Mouse (Mus musculus): Measurements from ENCODE around the gene Dhh.

The Dhh gene

DNA sequence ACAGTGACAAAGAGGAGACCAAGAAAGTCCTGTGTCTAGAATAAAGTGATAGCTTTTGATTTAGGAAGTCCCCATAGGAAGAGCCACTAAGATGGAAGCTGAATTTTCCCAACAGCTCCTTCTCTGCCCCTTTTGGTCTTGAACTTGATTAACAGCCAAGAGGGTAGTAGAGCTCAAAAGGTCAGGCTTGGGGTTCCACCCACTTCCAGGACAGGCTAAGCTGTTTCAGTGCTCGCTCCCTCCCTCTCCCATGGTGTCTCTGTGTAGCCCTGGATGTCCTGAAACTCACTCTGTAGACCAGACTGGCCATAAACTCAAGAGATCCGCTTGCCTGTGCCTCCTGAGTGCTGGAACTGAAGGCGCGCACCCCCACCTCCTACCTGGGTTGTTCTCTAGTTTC is 17.7 kb upstream of the Dhh start:
- no peak for DNase-seq (ENCODE audit: low spot score)

DNA sequence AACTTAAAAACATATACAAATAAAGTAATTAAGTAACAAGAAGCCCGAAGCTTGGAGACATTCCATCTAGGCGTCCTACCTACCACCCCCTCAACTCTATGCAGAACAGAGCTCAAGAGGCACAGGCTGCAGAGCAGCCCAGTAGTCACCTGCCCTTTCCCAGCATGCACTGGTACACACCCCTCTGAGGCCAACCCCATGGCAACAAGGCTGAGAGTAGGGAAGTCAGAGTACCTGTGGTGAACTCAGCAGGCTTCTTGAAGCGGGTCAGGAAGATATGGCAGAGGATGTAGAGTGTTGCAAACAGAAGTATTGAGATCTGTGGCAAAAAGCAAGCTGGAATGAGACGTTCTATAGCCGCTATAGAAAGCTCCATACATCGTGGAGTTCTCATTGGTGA is 16.6 kb upstream of the Dhh start:
- no peak for DNase-seq (ENCODE audit: low spot score)

DNA sequence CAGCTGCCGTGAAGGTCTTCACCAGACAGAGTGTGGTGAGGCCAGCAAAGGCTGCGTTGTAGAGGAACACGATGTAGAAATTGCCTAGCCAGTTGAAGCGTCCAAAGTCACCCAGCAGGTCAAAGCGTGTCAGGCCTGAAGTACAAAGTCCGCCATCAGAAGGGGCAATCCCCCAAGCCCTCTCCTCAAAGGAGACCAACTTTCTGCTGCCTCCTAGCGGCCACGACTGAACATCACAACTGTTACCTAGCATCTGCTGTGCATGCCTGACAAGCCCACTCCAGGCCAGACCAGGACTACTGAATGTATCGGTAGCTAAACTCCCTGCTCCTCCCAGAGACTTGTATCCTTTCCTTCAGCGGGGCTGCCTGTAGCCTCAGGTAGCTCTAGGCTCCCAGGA is 6.4 kb upstream of the Dhh start:
- no peak for DNase-seq (ENCODE audit: low spot score)

DNA sequence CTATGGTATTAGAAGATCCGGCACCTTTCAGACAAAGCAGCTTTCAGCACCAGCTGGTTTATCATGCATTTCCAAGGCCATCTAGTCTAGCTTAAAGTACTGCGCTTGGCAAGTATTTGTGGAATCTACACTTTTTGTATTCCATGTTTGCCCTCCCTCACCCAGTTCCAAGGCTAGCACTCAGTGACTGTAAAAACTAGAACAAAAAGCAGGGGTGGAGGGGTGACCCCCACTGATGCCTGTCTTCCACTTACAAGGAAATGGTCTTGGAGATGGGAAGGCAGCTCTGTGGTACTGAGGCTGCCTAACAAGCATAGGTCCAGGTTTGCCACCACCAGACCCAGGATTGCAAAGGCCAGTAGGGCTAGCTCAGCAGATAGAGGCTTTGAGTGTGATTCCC is 4.3 kb upstream of the Dhh start:
- DNase-seq (ENCODE audit: low spot score) = no peak

DNA sequence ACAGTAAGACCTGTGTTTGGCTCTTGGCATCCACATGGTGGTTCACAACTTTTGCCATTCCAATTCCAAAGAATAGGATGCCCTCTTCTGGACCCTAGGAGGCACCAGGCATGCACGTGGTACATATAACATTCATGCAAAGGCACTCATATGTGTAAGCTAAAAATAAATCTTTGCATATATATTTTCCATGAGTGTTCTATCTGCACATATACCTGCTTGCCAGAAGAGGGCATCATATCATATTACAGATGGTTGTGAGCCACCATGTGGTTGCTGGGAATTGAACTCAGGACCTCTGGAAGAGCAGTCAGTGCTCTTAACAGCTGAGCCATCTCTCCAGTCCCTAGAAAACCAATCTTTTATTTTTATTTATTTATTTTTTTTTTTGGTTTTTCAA is 3.2 kb upstream of the Dhh start:
- DNase-seq (ENCODE audit: low spot score) = no peak

DNA sequence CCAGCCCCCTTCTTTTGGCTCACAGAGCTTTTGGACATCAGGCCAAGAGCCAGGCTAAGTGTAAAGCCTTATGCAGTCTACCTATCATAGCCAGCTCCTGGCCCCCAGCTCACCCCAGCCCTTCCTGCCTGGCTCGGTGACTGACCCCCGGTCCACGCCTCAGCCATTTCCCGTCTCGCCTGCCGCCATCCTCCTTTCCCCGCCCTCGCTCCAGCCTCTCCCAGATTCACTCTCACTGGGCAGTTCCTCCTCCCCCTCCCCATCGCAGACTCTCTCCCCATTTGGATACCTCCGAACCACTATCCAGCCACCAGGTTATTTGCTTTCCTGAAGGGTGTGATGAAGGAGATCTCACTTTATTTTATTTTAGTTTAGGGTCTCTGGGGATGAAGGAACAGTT is 845 bp downstream of the Dhh start:
- no peak for DNase-seq (ENCODE audit: low spot score)

DNA sequence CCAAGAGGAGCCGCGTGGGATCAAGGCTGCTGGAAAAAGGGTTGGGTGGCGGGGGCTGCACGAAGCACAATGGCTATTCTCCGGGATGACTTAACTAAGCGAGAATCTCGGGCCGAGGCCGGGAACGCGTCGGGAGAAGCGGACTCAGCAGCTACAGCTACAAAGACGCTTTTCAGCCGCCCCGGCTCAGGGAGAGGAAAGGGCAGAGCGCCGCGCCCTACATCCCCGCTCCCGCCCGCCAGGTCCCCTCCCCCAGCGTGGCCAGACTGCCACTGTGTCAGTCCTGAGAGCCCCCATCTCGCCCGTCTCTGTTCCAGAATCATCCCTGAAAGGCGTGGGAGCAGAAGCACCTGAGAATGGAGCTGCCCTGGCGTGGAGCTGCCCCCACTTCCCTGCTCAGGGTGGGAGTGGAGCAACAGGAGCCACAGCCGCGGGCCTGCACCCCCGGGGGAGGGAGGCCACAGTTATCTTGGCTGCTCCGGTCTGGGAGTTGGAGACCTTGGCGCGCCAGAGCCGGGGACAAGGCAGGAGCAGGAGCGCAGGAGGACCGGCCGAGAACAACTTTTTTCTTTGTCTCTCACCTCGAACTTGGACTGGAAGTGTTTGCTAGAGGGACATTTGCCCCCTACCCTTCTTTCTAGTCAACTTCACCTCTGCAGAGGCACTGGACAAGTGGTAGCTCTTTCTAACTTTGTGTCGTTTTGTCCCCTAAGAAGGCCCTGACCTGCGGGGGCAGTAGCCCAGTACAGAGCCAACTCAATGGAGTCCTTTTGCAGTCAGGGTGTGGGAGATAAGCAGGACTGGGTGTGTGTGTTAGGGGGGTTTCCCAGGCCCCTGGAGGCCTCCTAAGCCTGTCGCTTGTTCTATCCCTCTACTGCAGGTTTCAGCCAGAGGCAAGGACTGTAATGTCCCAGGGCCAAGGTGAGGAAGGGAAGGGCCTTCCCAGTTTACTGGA is 2.4 kb downstream of the Dhh start:
- DNase-seq (ENCODE audit: low spot score) = no peak

DNA sequence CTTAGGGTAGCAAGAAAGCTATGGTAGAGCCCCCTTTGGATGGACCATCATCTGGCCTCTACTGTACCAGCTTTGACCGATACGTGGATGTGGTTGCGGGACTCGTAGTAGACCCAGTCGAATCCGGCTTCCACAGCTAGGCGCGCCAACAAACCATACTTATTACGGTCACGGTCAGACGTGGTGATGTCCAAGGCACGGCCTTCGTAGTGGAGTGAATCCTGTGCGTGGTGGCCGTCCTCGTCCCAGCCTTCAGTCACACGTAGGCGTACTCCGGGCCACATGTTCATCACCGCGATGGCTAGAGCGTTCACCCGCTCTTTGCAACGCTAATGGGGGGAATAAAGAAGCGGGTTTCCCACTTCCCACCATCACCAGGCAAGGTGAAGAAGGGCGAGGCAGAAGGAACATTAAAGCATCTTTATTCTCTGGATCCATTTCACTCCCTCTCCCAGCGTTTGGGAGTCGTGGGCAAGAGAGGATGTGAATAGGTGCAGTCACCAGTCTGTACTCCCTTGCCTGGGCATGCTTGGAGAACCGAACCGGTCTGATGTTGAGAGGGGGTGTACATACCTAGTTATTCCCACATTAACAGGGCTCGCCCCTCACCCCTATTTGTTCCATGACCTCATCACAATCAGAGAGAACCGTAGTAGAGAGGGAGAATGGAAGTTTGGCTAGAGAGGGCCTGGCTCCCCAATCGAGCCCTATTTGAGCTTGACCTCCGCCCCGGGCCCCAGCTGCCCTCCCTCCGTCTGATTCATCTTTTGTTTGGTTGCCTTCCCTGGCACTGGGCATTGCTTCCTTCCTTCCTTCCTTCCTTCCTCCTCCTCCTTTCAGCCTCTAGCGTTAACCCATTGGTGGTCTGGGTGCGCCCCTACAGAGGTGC is 3.4 kb downstream of the Dhh start:
- DNase-seq (ENCODE audit: low spot score) = no peak

DNA sequence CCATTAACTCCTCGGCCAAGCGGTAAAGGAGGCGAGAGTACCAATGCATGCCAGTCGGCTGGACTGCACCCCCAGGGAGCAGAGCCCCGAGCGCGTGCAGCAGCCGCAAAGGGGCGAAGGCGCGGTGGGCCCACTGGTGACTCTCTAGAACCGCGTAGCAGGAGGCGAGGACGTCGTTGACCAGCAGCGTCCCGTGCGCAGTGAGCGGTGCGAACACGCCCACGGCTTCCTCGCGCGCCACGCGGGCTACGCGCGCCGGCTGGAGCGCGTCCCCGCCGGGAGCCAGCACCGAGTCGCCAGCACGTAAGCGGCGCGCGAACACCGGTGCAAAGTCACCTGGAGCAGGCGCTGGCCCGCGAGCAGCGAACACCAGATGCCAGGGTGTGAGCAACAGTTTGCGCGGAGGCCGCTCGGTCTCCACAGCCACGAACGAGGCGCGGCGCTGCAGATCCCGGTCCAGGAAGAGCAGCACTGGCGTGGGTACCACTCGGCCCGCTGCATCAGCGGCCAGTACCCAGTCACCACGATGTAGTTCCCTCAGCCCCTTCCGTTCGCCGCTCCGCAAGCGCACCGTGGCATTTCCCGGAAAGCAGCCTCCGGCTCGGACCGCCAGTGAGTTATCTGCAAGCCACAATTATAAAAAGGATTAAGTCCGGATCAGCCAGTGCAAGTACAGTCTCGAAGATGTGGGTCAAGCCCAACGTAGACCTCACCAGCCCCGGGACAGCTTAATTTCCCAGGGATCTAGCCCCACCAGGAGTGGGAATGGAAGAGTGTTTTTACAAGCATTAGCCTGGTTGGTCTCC is 4.2 kb downstream of the Dhh start, which contains the start of gene Rhebl1:
Gene Rhebl1 (minus strand): TSS at position 601 of the 806 bp plus-strand sequence.
- DNase-seq (ENCODE audit: low spot score) = no peak

DNA sequence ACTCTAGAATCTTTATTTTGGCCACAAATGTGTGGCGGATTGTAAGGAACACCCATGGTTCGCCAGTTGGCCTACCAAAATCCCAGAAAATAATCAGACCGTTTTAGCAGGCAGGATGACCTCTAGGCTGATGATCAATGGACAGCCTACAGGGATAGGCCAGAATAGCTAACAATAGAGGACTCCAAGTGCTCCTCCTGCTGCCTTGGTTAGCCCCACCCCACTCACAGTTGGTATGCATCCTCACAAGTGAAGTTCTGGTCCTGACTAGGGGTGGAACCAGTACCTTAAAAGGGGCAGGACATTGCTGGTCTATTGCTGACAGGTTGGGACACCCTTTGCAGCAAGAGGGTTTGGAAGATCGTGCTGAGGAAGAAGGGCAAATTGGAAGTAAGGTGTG is 5.3 kb downstream of the Dhh start:
- DNase-seq (ENCODE audit: low spot score) = no peak

DNA sequence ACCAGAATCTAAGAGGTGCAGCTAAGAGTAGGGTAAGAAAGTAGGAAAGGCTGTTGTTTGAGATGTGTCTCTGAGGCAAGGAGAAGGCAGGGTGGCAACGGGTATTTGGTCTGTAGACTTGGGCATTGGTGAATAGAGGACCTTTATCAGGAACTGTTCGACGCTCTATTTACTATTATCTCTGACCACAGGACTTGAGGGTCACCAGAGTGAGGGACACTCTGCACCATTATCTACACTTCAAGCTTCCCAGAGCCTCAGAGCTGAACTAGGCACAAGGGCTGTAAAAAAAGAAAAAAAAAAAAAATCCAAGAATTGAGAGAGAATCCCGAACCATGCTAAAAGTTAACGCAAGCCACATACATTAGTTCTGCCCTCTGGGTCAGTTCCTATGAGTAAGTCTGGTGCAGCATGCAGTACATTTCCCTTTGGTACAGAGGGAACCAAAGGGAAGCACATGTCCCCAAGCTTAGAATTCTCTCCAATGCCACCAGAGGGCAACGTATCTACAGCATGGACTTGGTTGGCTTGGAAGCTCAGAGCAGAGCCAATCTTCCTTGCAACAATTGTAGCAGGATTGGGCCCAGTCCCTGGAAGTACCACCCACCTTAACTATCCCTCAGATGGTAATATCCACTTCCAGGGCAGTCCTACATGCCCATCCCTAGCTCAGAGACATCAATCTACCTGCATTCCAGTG is 6.3 kb downstream of the Dhh start:
- no peak for DNase-seq (ENCODE audit: low spot score)

DNA sequence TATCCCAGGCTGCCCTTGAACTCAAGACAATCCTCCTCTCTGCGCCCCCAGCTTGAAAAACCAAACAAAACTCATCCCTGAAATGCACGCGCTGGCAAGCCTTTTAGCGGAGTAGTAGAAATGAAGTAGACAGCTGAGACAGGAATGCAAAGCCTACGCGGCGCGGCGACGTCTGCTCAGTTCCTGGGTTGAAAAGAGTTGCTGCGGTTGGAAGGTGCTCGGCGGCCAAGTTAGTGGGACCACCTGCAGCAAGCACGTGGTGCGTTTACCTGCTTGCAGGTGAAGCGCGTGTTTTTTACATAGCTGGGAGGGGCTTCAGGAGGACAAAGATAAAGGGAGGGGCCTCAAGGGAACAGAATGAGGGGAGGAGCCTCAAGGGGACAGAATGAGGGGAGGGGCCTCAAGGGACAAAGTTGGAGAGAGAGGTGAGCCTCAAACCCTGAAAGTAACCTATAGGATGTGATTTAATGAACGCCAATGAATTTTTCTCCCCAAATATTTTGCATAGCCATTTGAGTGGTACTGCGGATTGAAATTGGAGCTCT is 7.1 kb downstream of the Dhh start:
- DNase-seq (ENCODE audit: low spot score) = no peak

DNA sequence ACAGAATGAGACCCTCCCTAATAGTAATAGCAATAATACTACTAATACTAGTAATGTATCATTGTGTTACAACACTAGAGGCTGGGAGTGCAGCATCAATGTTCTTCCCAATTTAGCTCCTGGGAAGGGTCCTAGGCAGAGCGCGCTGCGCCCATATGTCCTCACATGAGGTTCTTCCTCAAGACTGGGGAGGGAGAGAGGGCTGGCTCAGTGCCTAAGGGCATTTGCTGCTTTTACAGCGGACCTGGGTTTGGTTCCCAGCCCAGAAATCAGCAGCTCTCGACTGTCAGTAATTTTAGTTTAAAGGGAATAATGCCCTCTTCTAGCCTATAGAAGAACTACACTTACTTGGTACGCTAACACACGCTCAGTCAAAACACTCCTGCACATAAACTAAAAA is 10.8 kb downstream of the Dhh start:
- no peak for DNase-seq (ENCODE audit: low spot score)

DNA sequence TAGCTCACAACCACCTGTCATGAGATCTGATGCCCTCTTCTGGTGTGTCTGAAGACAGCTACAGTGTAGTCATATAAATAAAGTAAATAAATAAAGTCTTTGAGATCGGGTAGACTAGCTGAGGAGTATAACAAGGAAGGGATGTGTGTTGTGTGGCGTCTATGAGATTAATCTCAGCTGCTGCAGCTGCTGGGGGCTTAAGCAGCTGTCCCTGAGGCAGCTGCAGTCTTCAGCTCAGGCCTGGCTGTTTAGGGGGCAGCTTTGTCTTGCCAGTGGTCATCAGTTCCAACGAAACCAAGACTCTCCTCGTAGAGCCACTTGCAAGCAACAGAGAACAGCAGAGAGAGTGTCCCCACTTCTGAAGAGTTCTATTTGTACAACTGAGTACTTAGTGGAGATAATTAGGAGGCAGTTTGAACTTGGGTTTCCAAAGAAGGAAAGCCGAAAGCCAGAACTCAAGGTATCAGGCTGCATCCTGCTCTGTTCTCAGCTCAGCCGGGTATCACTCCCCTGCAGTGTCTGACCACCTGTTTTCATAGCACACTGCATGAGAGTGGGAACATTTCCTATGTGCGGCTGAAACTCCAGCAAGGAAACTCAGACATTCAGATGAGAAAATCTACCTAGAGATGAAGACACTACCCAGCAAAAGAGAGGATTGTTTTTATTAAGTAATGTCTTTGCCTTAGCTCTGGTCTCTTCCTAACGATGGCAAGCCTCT is 11.5 kb downstream of the Dhh start:
- no peak for DNase-seq (ENCODE audit: low spot score)

DNA sequence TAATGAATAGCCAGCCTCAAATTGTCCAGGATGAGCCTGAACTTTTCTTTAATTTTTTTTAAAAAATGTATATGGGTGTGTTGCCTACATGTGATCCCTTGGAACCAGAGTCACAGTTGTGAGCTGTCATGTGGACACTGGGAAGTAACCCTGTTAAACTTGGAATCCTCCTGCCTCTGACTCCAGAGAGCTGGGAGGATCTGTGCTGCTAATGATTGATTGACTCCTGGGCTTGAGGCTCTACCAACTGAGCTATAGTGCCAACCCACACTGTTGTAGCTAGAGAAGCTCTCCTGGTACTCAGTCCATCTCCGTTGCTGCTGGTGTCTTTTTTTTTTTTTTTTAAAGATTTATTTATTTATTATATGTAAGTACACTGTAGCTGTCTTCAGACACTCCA is 14.2 kb downstream of the Dhh start:
- no peak for DNase-seq (ENCODE audit: low spot score)

DNA sequence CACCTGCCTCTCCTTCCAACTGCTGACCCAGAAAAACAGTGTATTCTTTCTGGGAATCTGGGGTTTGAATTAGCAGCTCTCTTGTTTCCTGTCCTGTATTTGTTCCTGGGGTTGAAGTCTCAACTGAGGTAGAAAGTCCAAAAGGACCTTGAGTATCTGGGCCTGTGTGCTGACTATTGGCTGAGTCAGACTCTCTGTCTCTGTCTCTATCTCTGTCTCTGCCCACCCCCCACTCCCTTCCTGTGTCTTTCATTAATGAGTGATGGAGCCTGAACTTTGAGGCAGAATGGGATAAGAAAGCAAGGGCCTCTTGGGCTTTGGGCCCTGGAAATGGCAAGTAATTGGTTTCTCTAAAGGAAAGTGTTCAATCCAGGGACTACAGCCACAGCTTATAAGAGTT is 14.7 kb downstream of the Dhh start:
- DNase-seq (ENCODE audit: low spot score) = no peak

DNA sequence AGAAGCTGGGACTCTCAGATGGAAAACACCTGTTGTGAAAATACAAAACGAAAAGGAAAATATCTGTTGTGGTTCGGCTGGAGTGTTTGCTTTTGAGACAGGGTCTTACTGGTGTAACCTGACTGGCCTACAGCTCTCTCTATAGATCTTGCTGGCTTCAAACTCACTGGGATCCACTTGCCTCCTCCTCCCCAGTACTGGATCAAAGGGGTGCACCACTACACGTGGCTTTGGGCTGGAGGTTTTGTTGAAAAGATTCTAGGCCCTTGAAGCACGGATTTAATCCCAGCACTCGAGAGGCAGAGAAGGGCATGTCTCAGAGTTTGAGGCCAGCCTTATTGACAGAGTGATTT is 16.7 kb downstream of the Dhh start:
- DNase-seq (ENCODE audit: low spot score) = no peak

DNA sequence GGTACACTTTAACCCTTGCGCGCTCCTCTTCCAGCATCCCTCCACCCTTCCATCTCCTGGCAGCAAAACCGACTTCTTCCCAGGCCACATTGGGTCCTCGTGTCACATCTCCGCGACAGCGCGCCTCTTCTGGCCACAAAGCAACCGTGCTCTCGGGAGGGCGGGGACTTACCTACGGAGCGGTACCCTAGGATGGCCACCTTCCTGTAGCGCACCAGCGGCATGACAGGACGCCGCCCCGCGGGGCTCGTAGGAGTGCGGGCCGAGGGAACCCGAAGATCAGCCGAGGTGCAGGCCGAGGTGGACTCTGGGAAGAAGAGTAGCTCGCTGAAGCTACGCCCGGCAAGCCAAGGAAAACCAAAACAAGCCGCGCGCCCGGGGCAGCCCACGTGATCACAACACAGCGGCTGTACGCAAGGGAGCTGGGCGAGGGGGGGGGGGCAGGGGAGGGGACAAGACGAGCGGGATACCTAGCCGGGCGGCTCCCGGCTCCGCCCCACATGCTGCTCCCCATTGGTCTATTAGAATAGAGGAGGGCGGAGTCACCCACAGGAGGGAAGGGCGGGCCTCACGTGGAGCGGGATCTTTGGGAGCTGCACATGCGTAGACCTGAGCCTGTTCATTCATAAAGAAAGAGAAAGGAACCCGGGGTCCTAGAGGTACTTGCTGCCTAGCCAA is 17.2 kb downstream of the Dhh start:
- peak; percentile 94 for DNase-seq (ENCODE audit: low spot score)

DNA sequence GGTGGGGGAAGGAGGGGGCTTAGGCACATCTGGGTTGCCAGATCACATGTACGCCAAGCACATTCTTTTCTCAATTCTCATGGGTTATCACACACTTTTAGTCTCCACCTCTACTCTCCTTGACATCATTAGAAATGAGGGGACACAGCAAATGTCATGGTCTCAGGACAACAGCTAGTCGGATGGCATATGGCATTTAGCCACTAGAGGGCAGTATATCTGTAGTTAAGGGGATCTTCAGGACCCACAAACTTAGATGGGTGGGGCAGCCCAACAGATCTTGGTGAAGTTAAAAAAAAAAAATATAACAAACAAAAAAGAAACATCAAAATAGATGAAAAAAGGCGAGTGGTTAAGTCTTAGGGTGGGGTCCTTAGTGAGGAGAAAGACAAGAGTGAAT is 21.0 kb downstream of the Dhh start:
- peak; percentile 85 for DNase-seq (ENCODE audit: low spot score)

Data from c-Kit-positive CD71-positive TER-119-positive erythroid progenitor cells, embryonic 14.5 days (primary cell).